Mouse (Mus musculus) Patski (cell line): ENCODE data around the gene 1700021F05Rik. TPM values are rescaled to one million over a fixed set of nuclear protein-coding genes. Genes with fewer than 3 reads are reported as not detected.
"Not testable (repeated sequence)": the region's sequence is repeated elsewhere in the genome, so short reads cannot be mapped to it uniquely, and the experiment has no call there.

Experiments used
- ATAC-seq: fragments of 100-300 bp; one replicate; pipeline ENCODE4 v1.8.0; 2021
- CTCF ChIA-PET: fragments of 350-600 bp; sonication (Branson Sonifier 250); formaldehyde crosslinking; loops from one replicate; lab custom pipeline; 2022; ENCODE audit warnings: inconsistent platforms; lab: Charles Lee
- POLR2A ChIA-PET: fragments of 350-600 bp; sonication (Branson Sonifier 250); formaldehyde crosslinking; loops from one replicate; lab custom pipeline; 2022; ENCODE audit warnings: antibody characterized with exemption, inconsistent platforms; lab: Charles Lee
- DNase-seq: peaks from one replicate; pipeline ENCODE4 v3.0.0-alpha.2; 2011; ENCODE audit warnings: low read depth, low spot score
- H3K27me3 ChIP-seq: fragments of 371-371 bp; one replicate; pipeline ENCODE4 v1.5.1; 2021
- CTCF ChIP-seq: fragments of 100-300 bp; IDR thresholded peaks from one replicate; pipeline ENCODE4 v1.5.1; 2021
- in situ Hi-C: fragments of 300-500 bp; cut with MboI; formaldehyde crosslinking; loops from 3 replicates; pipeline ENCODE4 v1.11.1; 2018; ENCODE audit warnings: low pct_unique_long_range_greater_than_20kb, mixed read lengths
- polyA plus RNA-seq: library from polyadenylated mRNA; unstranded; gene quantifications from one replicate; pipeline ENCODE4 v1.2.3, GENCODE M21; 2021

1700021F05Rik gene
- polyA plus RNA-seq, 1 experiment from 2014 or later = 70.0 TPM

DNA sequence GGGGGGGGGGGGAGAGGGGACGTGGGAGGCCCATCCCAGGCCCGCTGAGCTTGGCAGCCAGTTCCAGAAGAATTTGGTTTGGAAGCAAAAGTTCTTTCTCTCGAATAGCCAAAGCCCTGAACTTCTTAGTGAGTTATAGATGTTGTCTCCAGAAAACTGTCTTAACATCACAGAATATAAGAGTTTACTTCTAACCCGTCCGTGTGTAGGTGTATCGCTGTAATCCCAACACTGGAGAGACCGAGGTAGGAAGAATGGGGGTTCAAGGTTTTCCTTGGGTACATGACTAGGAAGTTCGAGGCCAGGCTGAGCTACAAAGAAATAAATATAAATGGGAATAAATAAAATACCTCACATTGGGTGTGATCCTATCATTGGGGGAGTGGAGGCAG lies 355 bp upstream of the 1700021F05Rik start:
- POLR2A ChIA-PET = interaction anchor here (1.3 kb wide), 1 partner anchor 52 kb away, joined by 5 read pairs; no protein-coding TSS in a partner anchor
- H3K27me3 ChIP-seq = no peaks in the 10 kb centered on the region
- in situ Hi-C loops = no loop called here
- no peak for TF ChIP-seq CTCF
- DNase-seq (no peak), ATAC-seq (no peak)
- CTCF ChIA-PET = interaction anchor here (1.5 to 1.8 kb wide), 2 partner anchors 58 to 61 kb away, joined by 5 to 6 read pairs; no protein-coding TSS in a partner anchor

DNA sequence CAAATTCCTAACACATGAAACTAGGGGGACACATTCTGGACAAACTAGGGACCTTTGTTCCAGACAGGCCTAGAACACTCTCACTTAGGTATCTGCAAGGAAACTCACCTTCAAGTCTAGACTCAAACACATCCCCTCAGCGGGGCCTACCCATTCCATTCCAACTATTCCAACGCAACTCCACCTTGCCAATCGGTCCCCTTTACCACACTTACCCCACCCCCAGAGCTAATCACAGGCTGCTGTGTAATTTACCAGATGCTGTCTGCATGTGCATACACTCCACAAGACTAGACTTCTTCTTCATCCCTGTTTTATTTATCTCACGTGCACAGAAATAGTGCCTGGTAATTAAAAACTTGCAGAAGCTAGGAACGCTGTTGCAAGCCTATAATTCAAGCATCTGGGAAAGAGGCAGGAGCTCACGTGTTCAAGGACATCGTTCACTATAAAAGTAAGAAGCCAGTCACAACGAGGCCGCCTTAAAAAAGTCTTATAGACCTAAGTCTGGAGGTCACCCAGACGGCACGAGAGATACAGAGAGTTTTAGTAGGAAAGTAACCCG lies 966 bp downstream of the 1700021F05Rik start:
- in situ Hi-C loops = no loop called here
- no peak for ATAC-seq
- ChIA-PET CTCF (interaction anchor here (0.9 to 1.8 kb wide), 6 partner anchors 12 to 59 kb away, joined by 4 to 6 read pairs (median 4); no protein-coding TSS in a partner anchor), POLR2A (interaction anchor here (0.7 to 1.3 kb wide), 3 partner anchors 11 to 100 kb away, joined by 4 to 5 read pairs (median 5); no protein-coding TSS in a partner anchor)
- no peaks in the 10 kb centered on the region for H3K27me3 ChIP-seq
- TF ChIP-seq CTCF = no peak
- no peak for DNase-seq

DNA sequence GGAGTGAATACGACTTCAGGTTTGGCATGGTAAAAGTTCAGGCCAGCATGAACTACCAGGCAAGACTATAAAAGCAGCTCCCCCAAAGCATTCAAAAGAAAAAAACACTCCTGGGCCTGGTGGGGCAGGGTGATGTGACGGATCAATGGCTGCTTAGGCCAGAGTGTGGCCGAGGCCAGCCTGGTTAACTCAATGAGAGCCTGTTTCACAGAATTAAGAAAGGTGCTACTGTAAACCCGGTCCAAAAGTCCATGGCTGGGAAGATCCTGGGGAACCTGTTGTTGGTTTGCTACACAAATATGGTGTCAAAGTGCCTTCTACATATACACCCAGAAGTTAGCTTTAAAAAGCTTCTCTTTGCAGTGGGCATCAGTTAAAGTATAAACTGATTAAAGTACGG lies 2.0 kb downstream of the 1700021F05Rik start:
- CTCF ChIA-PET = interaction anchor here (0.6 kb wide), 1 partner anchor 51 kb away, joined by 3 read pairs; no protein-coding TSS in a partner anchor
- in situ Hi-C loops = no loop called here
- no peak for DNase-seq
- no peak for ATAC-seq
- TF ChIP-seq CTCF = no peak
- POLR2A ChIA-PET = no interaction called here
- H3K27me3 ChIP-seq = no peaks in the 10 kb centered on the region

DNA sequence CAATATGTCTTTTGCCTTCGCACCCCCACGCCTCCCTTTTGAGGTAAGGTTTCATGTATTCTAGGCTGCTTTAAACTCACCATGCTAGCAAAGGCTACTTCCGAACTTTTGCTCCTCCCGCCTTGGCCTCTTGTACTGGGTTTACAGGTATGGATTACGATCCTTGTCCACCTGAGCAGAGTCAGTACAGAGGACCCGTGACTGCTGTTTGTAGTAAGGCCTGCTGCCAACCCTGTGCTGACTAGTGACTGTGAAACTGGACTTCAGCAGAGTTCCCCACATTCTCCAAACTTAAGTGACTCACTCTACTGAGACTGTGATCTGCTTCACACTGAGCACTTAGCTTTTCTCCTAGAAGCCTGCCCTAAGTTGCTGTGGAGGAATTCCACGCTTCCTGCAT lies 3.1 kb downstream of the 1700021F05Rik start:
- DNase-seq (no peak), ATAC-seq (no peak)
- H3K27me3 ChIP-seq = no peaks in the 10 kb centered on the region
- in situ Hi-C loops = no loop called here
- no peak for TF ChIP-seq CTCF
- ChIA-PET POLR2A (no interaction called here), CTCF (no interaction called here)

DNA sequence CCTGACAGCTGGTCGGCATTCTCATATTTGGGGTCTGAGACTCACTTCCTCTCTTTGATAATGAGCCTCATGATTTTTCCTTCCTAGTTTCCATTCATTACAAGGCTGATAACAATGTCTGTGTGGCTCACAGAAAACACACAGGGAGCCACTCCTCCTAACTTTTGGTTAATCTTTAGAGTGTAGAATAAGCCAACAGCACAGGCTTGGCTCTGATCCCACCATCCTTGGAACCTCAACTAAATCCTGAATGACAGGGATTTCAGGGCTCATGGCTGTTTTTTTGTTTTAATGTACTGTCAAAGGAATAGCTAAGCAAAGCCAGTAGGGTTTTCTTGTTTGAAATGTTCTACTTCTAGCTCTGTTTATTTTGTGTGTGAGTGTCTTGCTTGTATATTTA lies 6.4 kb downstream of the 1700021F05Rik start:
- POLR2A ChIA-PET = no interaction called here
- ATAC-seq = no peak
- H3K27me3 ChIP-seq = no peaks in the 10 kb centered on the region
- CTCF ChIA-PET = no interaction called here
- no peak for TF ChIP-seq CTCF
- no peak for DNase-seq
- in situ Hi-C loops = no loop called here

DNA sequence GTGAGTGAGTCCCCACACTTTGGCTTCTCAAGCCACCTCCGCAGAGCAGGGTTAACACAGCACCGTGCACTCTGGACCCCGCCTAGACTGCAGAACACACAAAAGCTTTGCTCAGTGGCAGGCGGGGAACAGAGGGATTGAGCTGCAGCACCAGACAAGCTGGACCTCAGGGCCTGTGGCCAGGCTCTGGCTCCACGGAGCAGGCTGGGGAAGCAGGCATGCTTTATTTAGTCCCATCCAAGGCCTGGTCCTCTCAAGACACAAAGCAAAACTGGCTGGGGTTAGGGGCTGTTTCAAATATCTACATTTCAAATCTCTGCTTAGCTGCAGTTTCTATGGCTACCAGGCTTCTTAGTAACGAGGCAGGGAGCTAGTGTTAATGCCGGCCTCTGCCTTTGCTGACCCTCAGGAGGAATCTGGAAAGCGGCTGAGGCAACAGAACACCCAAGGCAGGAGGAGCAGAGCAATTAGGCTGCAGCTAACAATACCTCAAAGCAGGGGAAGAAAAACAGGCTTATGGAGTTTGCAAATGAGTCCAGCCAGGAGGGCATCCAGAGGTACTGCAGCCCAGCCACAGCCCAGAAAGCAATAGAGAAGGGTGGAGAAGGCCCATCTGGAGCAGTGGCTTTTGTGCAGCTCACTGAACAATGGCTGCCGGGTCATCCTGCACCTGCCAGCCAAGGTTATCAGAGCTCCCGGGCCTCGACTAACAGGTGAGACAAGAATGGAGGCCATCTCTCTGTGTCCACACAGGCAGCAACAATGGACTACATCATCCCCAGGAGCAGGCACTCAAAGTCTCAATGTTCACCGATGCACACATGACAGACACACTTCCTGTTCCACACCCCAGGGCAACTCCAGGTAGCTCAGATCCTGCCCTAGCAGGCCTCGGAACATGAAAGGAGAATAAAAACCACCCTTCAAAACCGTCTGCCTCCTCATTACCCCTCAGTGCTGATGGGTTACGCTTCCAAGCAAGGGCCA lies 13.2 kb downstream of the 1700021F05Rik start:
- TF ChIP-seq CTCF = no peak
- H3K27me3 ChIP-seq = no peaks in the 10 kb centered on the region
- DNase-seq = no peak
- in situ Hi-C loops = no loop called here
- ChIA-PET CTCF (interaction anchor here (1.0 to 1.3 kb wide), 2 partner anchors 10 to 12 kb away, joined by 3 to 4 read pairs; no protein-coding TSS in a partner anchor), POLR2A (no interaction called here)
- ATAC-seq = no peak

DNA sequence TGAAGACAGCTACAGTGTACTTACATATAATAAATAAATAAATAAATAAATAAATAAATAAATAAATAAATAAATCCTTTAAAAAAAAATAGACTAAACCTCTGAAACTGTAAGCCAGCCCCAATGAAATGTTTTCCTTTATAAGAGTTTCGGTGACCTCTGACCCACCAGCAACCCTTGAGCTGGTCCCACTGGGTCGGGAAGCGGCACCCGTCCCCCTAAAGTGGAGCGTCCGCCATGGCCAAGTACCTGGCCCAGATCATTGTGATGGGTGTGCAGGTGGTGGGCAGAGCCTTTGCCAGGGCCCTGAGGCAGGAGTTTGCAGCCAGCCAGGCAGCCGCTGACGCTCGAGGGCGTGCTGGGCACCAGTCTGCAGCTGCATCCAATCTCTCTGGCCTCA lies 16.9 kb downstream of the 1700021F05Rik start, which contains the start of gene Gm9803:
Gm9803 (plus strand) TSS at position 154 of the 400 bp plus-strand sequence.
- DNase-seq, H3K27me3 ChIP-seq, in situ Hi-C loops, CTCF ChIA-PET, POLR2A ChIA-PET, ATAC-seq: not testable (repeated sequence)

DNA sequence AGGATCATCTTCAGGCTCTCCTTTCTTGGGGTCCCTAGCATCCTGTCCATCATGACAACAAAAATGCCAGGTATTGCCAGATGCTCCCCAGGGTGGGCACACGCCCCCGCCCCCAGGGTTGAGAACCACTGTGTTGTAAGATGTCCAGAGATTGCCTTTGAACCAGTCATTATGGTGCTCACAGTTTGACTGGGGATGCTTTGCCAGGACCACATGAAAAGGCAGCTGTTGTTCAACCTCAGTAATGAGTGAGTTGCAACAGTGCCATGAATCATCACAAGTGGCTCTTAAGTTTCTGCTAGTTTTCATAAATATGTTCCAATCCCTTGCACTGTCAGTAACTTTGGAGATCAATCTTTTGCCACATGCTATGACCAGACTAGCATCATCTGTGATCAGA lies 20.8 kb downstream of the 1700021F05Rik start:
- in situ Hi-C loops = no loop called here
- POLR2A ChIA-PET = no interaction called here
- CTCF ChIA-PET = no interaction called here
- ATAC-seq (no peak), DNase-seq (no peak)
- H3K27me3 ChIP-seq = no peaks in the 10 kb centered on the region
- TF ChIP-seq CTCF = no peak

DNA sequence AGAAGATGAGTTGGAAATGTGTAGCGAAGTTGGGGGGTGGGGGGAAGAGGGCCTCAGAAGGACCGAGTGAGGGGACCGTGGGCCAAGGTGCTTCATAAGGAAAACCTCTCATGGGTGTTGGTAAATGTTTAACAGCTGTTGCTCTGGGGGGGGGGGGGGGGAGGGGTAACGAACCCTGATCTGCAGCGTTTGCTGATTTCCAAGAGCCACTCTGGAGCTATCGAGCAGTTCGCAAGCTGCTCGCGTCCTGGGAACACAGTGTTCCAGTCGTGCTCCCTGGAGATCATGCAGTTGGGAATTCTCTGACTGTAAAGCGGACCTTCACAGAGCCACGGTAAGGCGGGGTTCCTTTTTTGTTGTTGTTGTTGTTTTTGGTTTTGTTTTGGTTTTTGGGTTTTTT lies 22.4 kb downstream of the 1700021F05Rik start:
- no peak for DNase-seq
- POLR2A ChIA-PET = interaction anchor here (0.7 kb wide), 1 partner anchor 38 kb away, joined by 3 read pairs; no protein-coding TSS in a partner anchor
- TF ChIP-seq CTCF = no peak
- in situ Hi-C loops = no loop called here
- no peak for ATAC-seq
- no peaks in the 10 kb centered on the region for H3K27me3 ChIP-seq
- CTCF ChIA-PET = interaction anchor here (0.9 to 1.3 kb wide), 3 partner anchors 13 to 15 kb away, joined by 3 to 4 read pairs (median 3); no protein-coding TSS in a partner anchor

DNA sequence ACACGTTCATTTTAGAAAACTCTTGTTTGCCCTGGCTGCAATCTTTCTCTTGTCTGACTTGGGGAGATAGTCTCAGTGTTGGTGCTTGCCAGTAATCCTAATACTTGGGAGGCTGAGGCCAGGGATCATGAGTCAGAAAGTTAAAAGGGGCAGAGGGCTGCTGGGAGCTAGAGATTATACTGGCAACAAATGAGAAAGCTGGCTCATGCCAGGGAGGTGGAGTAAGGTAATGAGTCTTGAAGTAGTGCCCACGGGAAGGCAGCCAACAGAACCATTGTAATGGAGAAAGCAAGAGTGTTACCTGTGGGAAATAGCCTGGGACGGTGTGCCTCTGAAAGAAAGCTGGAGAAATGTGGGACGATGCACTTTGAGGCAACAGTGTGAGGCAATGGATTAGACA lies 23.0 kb downstream of the 1700021F05Rik start:
- ATAC-seq (no peak), DNase-seq (no peak)
- TF ChIP-seq CTCF = no peak
- in situ Hi-C loops = no loop called here
- H3K27me3 ChIP-seq = no peaks in the 10 kb centered on the region
- CTCF ChIA-PET = interaction anchor here (0.9 to 1.0 kb wide), 3 partner anchors 10 to 15 kb away, joined by 3 to 4 read pairs (median 3); no protein-coding TSS in a partner anchor
- POLR2A ChIA-PET = interaction anchor here (0.7 kb wide), 1 partner anchor 38 kb away, joined by 3 read pairs; no protein-coding TSS in a partner anchor
